Mouse (Mus musculus) liver, postnatal 0 days (tissue): ENCODE data around the gene Cdk14. TPM values are rescaled to one million over a fixed set of nuclear protein-coding genes. Genes with fewer than 3 reads are reported as not detected.
"Not testable (repeated sequence)": the region's sequence is repeated elsewhere in the genome, so short reads cannot be mapped to it uniquely, and the experiment has no call there.

ENCODE experiments used
- ATAC-seq: fragments of 200-750 bp; cut with Nextera tagmentation; 2 replicates; pipeline ENCODE4 v1.8.0; 2017; ENCODE audit warnings: mild to moderate bottlenecking, moderate library complexity
- DNase-seq: peaks from one replicate; pipeline ENCODE4 v3.0.0-alpha.2; 2016
- H3K27ac ChIP-seq: fragments of 300-500 bp; sonication (generic); 2 replicates; pipeline ENCODE4 v1.5.1; 2014; ENCODE audit warnings: antibody characterized with exemption, moderate library complexity, mild to moderate bottlenecking, low read depth
- H3K27me3 ChIP-seq: fragments of 300-500 bp; sonication (generic); 2 replicates; pipeline ENCODE4 v1.6.1; 2014; ENCODE audit warnings: low read length, control low read depth, mixed read lengths; ENCODE audit not compliant: insufficient read depth
- H3K36me3 ChIP-seq: fragments of 300-500 bp; sonication (generic); replicated peaks from 2 replicates; pipeline ENCODE4 v1.6.1; 2014; ENCODE audit warnings: mild to moderate bottlenecking, control low read depth, low read length, moderate library complexity, mixed read lengths; ENCODE audit not compliant: insufficient read depth
- H3K4me1 ChIP-seq: fragments of 300-500 bp; sonication (generic); 2 replicates; pipeline ENCODE4 v1.6.1; 2014; ENCODE audit warnings: antibody characterized with exemption, mild to moderate bottlenecking, control low read depth; ENCODE audit not compliant: insufficient read depth
- H3K4me2 ChIP-seq: fragments of 300-500 bp; sonication (generic); 2 replicates; pipeline ENCODE4 v1.6.1; 2014; ENCODE audit warnings: low read depth, mild to moderate bottlenecking, low read length, moderate library complexity, mixed read lengths
- H3K4me3 ChIP-seq: fragments of 300-500 bp; sonication (generic); 2 replicates; pipeline ENCODE4 v1.5.1; 2014; ENCODE audit warnings: low read depth, low read length
- H3K9ac ChIP-seq: fragments of 300-500 bp; sonication (generic); replicated peaks from 2 replicates; pipeline ENCODE4 v1.6.1; 2014; ENCODE audit warnings: mild to moderate bottlenecking, moderate library complexity
- H3K9me3 ChIP-seq: fragments of 300-500 bp; sonication (generic); 2 replicates; pipeline ENCODE4 v1.6.1; 2016; ENCODE audit warnings: mild to moderate bottlenecking, control low read depth, low read length, mixed read lengths
- CTCF ChIP-seq: sonication (generic); IDR thresholded peaks from 2 replicates; pipeline ENCODE4 v1.5.1; 2016; ENCODE audit warnings: antibody characterized with exemption, low read depth
- EP300 ChIP-seq: IDR thresholded peaks from 2 replicates; pipeline ENCODE4 v1.6.1; 2016; ENCODE audit warnings: antibody characterized with exemption, low read depth, mild to moderate bottlenecking
- WGBS: fragments of 180-500 bp; shearing (Covaris S2); extraction: QIAGEN DNeasy Blood & Tissue Kit; methylation state at CpG from one replicate; pipeline ENCODE4 v1.1.7; 2014; ENCODE audit not compliant: insufficient replicate concordance; 5-methylcytosine and 5-hydroxymethylcytosine counted together
- polyA plus RNA-seq: library from polyadenylated mRNA; unstranded; fragments of >200 nt; fragmentation: Nextera tagmentation; extraction: Ambion mirVana; gene quantifications from 2 replicates; pipeline ENCODE4 v1.2.1, GENCODE M21; 2015

The Cdk14 gene
- polyA plus RNA-seq, 1 experiment from 2014 or later: 1.1 TPM

- TF ChIP-seq CTCF (no peak), EP300 (no peak)
- Histone ChIP-seq H3K36me3 (no peaks in the 10 kb centered on the region), H3K27me3 (no peaks in the 10 kb centered on the region), H3K9ac (no peak overlapping the region), H3K4me3 (no peak overlapping the region), H3K9me3 (no peaks in the 10 kb centered on the region), H3K27ac (no peak overlapping the region), H3K4me2 (no peak overlapping the region), H3K4me1 (no peaks in the 10 kb centered on the region)
- WGBS: 58% methylated on average over 2 of the region's 2 CpGs
- DNase-seq (no peak), ATAC-seq (no peak)
Observed at GRCm38 (mm10) chr5:5343741-5344140, 76.4 kb downstream of the Cdk14 start.

GRCm38 (mm10) chr5:5343267-5343666 is 76.8 kb downstream of the Cdk14 start:
- H3K9ac ChIP-seq: no peak overlapping the region
- 64% methylated on average over 2 of the region's 2 CpGs for WGBS
- no peaks in the 10 kb centered on the region for H3K4me1 ChIP-seq
- no peak overlapping the region for H3K4me3 ChIP-seq
- no peak for ATAC-seq
- no peak for DNase-seq
- H3K4me2 ChIP-seq: no peak overlapping the region
- TF ChIP-seq CTCF (no peak), EP300 (no peak)
- H3K9me3 ChIP-seq: no peaks in the 10 kb centered on the region
- H3K27me3 ChIP-seq: no peaks in the 10 kb centered on the region
- H3K36me3 ChIP-seq: no peaks in the 10 kb centered on the region
- no peak overlapping the region for H3K27ac ChIP-seq

- Histone ChIP-seq H3K4me2 (no peak overlapping the region), H3K27ac (no peak overlapping the region), H3K4me1 (no peaks in the 10 kb centered on the region), H3K4me3 (no peak overlapping the region), H3K9ac (no peak overlapping the region), H3K36me3 (no peaks in the 10 kb centered on the region), H3K27me3 (no peaks in the 10 kb centered on the region), H3K9me3 (no peaks in the 10 kb centered on the region)
- TF ChIP-seq EP300 (no peak), CTCF (no peak)
- ATAC-seq (no peak), DNase-seq (peak; percentile 54)
- 53% methylated on average over 11 of the region's 11 CpGs for WGBS
Observed at GRCm38 (mm10) chr5:5342410-5343137, 77.5 kb downstream of the Cdk14 start.

GRCm38 (mm10) chr5:5341611-5342010 is 78.5 kb downstream of the Cdk14 start:
- H3K9me3 ChIP-seq: no peaks in the 10 kb centered on the region
- H3K4me1 ChIP-seq: no peaks in the 10 kb centered on the region
- ATAC-seq: no peak
- no peaks in the 10 kb centered on the region for H3K36me3 ChIP-seq
- no peak overlapping the region for H3K9ac ChIP-seq
- no peak for DNase-seq
- H3K27ac ChIP-seq: no peak overlapping the region
- WGBS: 72% methylated on average over 8 of the region's 8 CpGs
- no peak overlapping the region for H3K4me2 ChIP-seq
- H3K4me3 ChIP-seq: no peak overlapping the region
- no peaks in the 10 kb centered on the region for H3K27me3 ChIP-seq
- TF ChIP-seq EP300: no peak
- TF ChIP-seq CTCF: no peak

GRCm38 (mm10) chr5:5333916-5334315 is 86.2 kb downstream of the Cdk14 start:
- no peaks in the 10 kb centered on the region for H3K27me3 ChIP-seq
- no peaks in the 10 kb centered on the region for H3K4me1 ChIP-seq
- no peak overlapping the region for H3K4me3 ChIP-seq
- WGBS: 58% methylated on average over 8 of the region's 8 CpGs
- TF ChIP-seq EP300 (no peak), CTCF (no peak)
- no peak overlapping the region for H3K27ac ChIP-seq
- DNase-seq (no peak), ATAC-seq (no peak)
- H3K9me3 ChIP-seq: no peaks in the 10 kb centered on the region
- no peak overlapping the region for H3K4me2 ChIP-seq
- no peaks in the 10 kb centered on the region for H3K36me3 ChIP-seq
- no peak overlapping the region for H3K9ac ChIP-seq

- DNase-seq (no peak), ATAC-seq (no peak)
- H3K9me3 ChIP-seq: no peaks in the 10 kb centered on the region
- H3K27ac ChIP-seq: no peak overlapping the region
- H3K4me1 ChIP-seq: no peaks in the 10 kb centered on the region
- no peak overlapping the region for H3K4me3 ChIP-seq
- no peak overlapping the region for H3K4me2 ChIP-seq
- H3K27me3 ChIP-seq: no peaks in the 10 kb centered on the region
- H3K9ac ChIP-seq: no peak overlapping the region
- H3K36me3 ChIP-seq: no peaks in the 10 kb centered on the region
- TF ChIP-seq CTCF (no peak), EP300 (no peak)
- WGBS: 80% methylated on average over 10 of the region's 10 CpGs
Observed at GRCm38 (mm10) chr5:5330926-5331460, 89.1 kb downstream of the Cdk14 start.

- DNase-seq, H3K4me1 ChIP-seq, H3K27ac ChIP-seq, H3K27me3 ChIP-seq, H3K9me3 ChIP-seq, H3K4me3 ChIP-seq, ATAC-seq, H3K4me2 ChIP-seq, H3K36me3 ChIP-seq, H3K9ac ChIP-seq: not testable (repeated sequence)
- 66% methylated on average over 2 of the region's 2 CpGs for WGBS
Observed at GRCm38 (mm10) chr5:5329018-5329417, 91.1 kb downstream of the Cdk14 start.
